Mouse (Mus musculus) Patski (cell line): ENCODE data around the gene Cmtm7. TPM values are rescaled to one million over a fixed set of nuclear protein-coding genes. Genes with fewer than 3 reads are reported as not detected.

ENCODE experiments used
- ATAC-seq: fragments of 100-300 bp; one replicate; pipeline ENCODE4 v1.8.0; 2021
- CTCF ChIA-PET: fragments of 350-600 bp; sonication (Branson Sonifier 250); formaldehyde crosslinking; loops from one replicate; lab custom pipeline; 2022; ENCODE audit warnings: inconsistent platforms; lab: Charles Lee
- POLR2A ChIA-PET: fragments of 350-600 bp; sonication (Branson Sonifier 250); formaldehyde crosslinking; loops from one replicate; lab custom pipeline; 2022; ENCODE audit warnings: antibody characterized with exemption, inconsistent platforms; lab: Charles Lee
- DNase-seq: peaks from one replicate; pipeline ENCODE4 v3.0.0-alpha.2; 2011; ENCODE audit warnings: low read depth, low spot score
- H3K27me3 ChIP-seq: fragments of 371-371 bp; one replicate; pipeline ENCODE4 v1.5.1; 2021
- CTCF ChIP-seq: fragments of 100-300 bp; IDR thresholded peaks from one replicate; pipeline ENCODE4 v1.5.1; 2021
- in situ Hi-C: fragments of 300-500 bp; cut with MboI; formaldehyde crosslinking; loops from 3 replicates; pipeline ENCODE4 v1.11.1; 2018; ENCODE audit warnings: low pct_unique_long_range_greater_than_20kb, mixed read lengths
- polyA plus RNA-seq: library from polyadenylated mRNA; unstranded; gene quantifications from one replicate; pipeline ENCODE4 v1.2.3, GENCODE M21; 2021

Cmtm7 gene
- polyA plus RNA-seq, 1 experiment from 2014 or later = 73.0 TPM

DNA sequence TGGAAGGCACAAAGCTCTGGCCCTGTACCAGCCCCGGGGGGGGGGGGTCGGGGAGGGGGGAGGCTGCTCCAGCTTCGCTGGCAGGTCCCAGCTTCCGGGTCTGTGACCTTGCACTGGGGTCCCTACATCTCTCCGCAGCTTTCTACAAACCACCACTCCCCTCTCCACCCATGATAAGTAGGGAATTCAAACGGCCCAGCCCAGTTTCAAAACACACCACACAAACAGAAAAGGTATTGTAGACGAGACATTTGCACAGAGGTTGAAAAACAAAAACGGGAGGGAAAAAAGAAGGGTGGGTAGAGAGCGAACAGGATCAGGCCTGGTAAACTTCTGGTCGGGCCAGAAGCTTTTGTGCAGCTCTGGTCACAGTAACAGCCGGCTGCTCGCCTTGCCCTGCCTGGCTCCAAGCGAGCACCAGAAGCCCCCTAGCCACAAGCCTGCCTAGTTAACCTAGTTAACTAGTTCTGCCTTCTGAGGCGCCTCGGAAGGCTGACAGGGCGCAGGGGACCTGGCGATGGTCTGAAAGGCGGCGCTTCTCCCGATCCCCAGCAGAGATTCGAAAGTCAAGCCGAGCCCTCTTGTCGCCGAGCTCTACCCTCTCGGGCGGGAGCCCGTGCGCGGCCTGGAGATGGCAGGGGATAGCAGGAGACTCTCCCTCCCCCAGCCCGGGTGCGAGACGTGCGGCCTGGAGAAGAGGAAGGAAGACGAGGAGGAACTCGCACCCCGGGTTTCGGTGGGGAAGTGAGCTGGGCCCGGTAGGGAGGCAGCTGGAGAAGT, 720 bp downstream of the Cmtm7 start:
- POLR2A ChIA-PET = interaction anchor here (0.7 to 1.7 kb wide), 3 partner anchors 14 to 60 kb away, joined by 3 to 8 read pairs (median 3); no protein-coding TSS in a partner anchor
- ATAC-seq (peak; percentile 29), DNase-seq (no peak)
- in situ Hi-C loops = no loop called here
- CTCF ChIA-PET = interaction anchor here (1.4 kb wide), 2 partner anchors 14 kb away, joined by 3 read pairs; no protein-coding TSS in a partner anchor
- TF ChIP-seq CTCF = no peak
- no peaks in the 10 kb centered on the region for H3K27me3 ChIP-seq

DNA sequence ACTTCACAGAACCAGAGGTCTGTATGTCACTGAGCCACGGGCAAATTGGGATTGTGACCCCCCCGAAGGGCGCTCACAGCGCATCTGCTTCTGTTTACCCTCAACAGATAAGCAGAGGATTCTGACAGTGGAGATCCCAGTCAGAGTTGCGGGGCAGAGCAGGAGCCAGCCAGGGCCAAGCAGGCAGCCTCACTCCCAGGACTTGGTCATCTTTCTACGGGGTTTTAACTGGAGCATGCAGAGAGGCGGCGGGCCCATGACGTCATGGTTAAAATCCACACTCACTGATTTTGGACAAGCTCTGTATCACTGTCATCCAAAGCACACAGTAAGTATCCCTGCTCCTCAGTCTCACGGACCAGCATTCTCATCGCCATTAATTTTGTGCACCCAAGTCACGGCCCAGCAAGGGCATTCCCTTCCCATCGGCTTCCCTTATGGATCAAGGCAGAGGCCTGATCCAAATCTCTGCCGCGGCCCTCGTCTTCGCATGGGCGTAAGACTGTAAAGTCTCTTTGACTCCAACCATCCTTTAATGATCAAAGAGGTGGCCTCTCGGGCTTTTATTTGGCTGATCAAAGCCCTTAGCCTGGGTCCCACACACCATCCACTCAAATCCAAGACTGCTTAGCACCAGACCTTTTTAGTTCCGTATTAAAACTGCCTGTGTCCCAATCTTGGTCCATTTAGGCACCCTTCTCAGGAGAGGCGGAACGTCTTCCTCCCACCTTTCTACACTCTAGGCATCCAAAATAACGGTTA, 1.5 kb downstream of the Cmtm7 start:
- no peaks in the 10 kb centered on the region for H3K27me3 ChIP-seq
- no peak for ATAC-seq
- POLR2A ChIA-PET = no interaction called here
- TF ChIP-seq CTCF = no peak
- CTCF ChIA-PET = interaction anchor here (1.4 kb wide), 2 partner anchors 13 to 14 kb away, joined by 3 read pairs; no protein-coding TSS in a partner anchor
- DNase-seq = no peak
- in situ Hi-C loops = no loop called here

DNA sequence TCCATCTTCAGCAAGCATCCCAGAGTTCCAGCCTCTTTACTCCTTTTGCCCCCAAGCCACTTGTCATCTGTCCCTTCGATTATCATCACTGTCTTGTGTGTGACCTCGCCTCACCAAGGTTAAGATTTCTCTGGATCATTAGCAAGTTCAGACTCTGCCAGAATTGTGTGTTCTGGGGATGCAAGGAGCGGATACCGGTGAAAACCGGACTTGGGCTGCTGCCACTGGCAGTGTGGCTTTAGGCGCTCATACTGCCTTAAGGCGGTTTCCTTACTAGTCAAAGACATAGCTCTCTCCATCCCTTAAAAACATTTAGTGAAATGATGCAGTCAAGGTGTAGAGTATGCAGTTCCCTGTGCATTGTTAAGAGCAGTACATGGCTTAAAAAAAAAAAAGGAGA, 2.8 kb downstream of the Cmtm7 start:
- no peak for TF ChIP-seq CTCF
- H3K27me3 ChIP-seq = no peaks in the 10 kb centered on the region
- ChIA-PET CTCF (no interaction called here), POLR2A (interaction anchor here (0.6 kb wide), 1 partner anchor 11 kb away, joined by 8 read pairs; no protein-coding TSS in a partner anchor)
- DNase-seq (no peak), ATAC-seq (no peak)
- in situ Hi-C loops = no loop called here

DNA sequence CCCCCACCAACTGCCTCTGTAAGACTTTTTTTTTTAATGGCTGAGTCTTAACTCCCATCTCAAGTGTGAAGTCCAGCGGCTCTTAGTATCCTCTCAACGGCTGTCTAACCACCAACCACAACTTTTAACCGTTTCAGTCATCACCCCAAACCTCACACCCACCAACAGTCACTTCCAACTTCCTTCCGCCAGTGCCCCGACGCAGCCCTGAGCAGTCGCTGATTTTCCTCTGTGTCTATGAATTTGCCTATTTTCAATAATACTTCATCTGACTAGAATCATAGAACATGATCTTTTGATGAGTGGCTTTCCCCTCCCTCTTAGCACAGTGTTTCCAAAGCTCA, 3.6 kb downstream of the Cmtm7 start:
- in situ Hi-C loops = no loop called here
- ChIA-PET CTCF (no interaction called here), POLR2A (interaction anchor here (0.6 kb wide), 1 partner anchor 11 kb away, joined by 8 read pairs; no protein-coding TSS in a partner anchor)
- DNase-seq = no peak
- ATAC-seq = no peak
- H3K27me3 ChIP-seq = no peaks in the 10 kb centered on the region
- TF ChIP-seq CTCF = no peak

DNA sequence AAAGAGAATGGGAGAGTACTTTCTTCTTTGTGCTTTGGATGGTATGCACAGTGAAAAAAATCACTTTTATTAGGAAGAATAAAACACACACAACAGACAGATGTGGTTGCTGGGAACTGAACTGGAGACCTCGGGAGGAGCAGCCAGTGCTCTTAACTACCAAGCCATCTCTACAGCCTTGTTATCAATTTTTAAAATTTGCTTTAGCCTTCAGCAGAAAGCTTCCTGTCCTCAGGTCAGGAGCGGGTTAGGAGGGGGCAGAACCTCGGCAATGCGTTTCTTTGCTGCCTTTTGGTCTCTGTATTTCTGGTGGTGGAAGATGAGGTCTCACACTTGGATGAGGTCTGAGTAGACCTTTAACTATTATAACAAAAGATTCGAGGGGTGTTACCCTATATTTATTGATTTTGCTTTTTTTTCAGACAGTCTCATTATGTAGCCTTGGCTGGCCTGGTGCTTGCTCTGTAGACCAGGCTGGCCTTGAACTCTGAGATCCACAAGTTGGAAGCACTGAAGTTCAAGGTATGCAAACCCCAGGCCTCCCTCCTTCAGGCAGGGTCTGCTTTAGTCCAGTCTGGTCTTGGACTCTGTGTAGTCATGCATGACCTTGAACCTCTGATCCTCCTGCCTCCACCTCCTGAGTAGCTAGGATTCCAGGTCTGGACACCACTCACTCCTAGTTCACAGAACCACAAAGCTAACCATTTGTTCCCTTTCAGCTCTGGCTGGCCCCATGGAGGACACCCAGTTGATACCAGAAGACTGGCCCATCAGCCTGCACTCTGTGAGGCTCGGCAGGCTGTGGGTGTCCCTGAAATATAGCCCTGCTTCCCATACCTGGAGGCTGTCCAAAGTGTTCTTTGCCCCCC, 4.2 kb downstream of the Cmtm7 start:
- TF ChIP-seq CTCF = no peak
- ChIA-PET POLR2A (no interaction called here), CTCF (no interaction called here)
- in situ Hi-C loops = no loop called here
- H3K27me3 ChIP-seq = no peaks in the 10 kb centered on the region
- no peak for ATAC-seq
- DNase-seq = no peak

DNA sequence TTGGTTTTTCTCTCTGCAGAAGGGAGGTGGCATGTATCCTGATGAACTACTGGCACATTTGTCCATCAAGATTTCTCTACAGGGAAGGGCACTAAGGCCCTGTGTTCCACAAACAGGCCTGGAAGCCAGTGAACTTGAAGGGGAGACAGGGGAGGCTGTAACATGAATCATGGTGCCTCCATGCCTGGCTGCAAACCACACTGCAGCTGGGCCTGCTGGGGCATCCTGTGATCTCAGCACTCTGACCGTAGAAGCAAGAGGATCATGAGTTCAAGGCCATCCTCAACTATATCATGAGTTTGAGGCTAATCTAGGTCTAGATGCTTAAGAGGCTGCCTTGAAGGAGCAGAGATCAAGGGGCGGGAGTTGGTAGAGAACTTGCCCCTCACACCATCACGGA, 5.3 kb downstream of the Cmtm7 start:
- DNase-seq = no peak
- POLR2A ChIA-PET = no interaction called here
- TF ChIP-seq CTCF = no peak
- in situ Hi-C loops = no loop called here
- CTCF ChIA-PET = no interaction called here
- no peaks in the 10 kb centered on the region for H3K27me3 ChIP-seq
- no peak for ATAC-seq

DNA sequence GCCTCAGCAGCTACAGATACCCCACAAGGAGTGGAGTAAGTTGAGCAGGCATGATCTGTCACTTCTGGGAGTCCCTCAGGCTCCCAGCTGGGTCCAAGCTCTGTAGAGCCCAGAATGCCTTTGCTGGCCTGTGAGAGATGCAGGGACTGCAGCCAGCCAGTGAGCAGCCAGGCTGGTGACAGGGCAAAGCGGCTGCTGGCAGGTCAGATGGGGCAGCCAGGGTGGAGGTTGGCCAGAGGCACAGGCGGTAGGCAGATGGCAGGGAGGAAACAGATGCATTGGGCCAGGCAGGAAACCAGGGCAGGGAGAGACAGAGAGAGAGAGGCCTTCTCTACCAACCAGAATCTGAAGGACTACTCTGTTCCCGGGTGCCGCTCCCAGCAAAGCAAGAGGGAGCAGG, 6.4 kb downstream of the Cmtm7 start:
- no peak for TF ChIP-seq CTCF
- CTCF ChIA-PET = interaction anchor here (1.5 kb wide), 1 partner anchor 23 kb away, joined by 5 read pairs; no protein-coding TSS in a partner anchor
- ATAC-seq = peak; percentile 49

DNA sequence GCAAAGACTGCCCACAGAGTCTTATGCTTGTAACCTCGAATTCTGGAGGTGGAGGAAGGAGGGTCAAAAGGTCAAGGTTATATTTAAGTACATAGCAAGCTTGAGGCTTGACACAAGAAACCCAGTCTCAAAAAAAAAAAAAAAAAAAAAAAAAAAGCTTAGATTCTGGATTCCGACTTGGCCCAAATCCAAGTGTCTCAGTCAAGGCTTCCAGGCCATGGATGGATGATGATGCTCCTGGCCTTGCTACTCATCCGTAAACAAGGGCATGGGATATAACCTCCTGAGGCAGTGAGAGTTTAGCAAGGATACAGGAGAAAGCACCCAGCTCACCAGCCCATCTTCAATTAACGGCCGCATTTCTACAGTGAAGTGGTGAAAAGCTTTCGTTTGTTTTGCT, 7.0 kb downstream of the Cmtm7 start:
- TF ChIP-seq CTCF = no peak
- H3K27me3 ChIP-seq = no peaks in the 10 kb centered on the region
- ChIA-PET POLR2A (interaction anchor here (1.0 kb wide), 1 partner anchor 10 kb away, joined by 8 read pairs; no protein-coding TSS in a partner anchor), CTCF (interaction anchor here (0.9 to 1.5 kb wide), 2 partner anchors 12 to 22 kb away, joined by 3 to 5 read pairs; no protein-coding TSS in a partner anchor)
- in situ Hi-C loops = no loop called here
- ATAC-seq = no peak
- DNase-seq = no peak

More for the DNA sequence above, 6.4 kb downstream of the Cmtm7 start:
- in situ Hi-C loops = no loop called here
- H3K27me3 ChIP-seq = no peaks in the 10 kb centered on the region
- DNase-seq = no peak
- POLR2A ChIA-PET = interaction anchor here (1.0 kb wide), 1 partner anchor 11 kb away, joined by 8 read pairs; no protein-coding TSS in a partner anchor

DNA sequence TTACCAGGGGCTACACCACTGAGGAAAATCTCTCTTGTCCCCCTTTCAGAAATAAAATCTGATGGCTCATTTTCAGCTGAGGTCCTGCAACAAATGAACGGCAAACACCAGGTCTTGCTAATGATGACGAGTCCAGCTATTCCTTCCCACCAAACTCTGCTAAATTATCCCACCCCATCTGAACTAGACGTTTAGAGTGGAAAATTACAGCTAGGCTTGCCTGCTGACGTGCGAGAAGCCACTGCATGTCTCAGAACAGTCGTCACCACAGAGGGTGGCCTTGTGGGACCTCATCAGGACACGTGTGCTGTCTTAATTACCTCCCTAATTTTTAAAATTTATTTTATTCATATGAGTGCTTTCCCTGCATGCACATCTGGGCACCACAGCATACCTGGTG, 10.1 kb downstream of the Cmtm7 start:
- DNase-seq = no peak
- ATAC-seq = no peak
- CTCF ChIA-PET = interaction anchor here (0.8 kb wide), 1 partner anchor 18 kb away, joined by 3 read pairs; no protein-coding TSS in a partner anchor
- no peak for TF ChIP-seq CTCF
- H3K27me3 ChIP-seq = no peaks in the 10 kb centered on the region
- in situ Hi-C loops = no loop called here
- POLR2A ChIA-PET = no interaction called here

DNA sequence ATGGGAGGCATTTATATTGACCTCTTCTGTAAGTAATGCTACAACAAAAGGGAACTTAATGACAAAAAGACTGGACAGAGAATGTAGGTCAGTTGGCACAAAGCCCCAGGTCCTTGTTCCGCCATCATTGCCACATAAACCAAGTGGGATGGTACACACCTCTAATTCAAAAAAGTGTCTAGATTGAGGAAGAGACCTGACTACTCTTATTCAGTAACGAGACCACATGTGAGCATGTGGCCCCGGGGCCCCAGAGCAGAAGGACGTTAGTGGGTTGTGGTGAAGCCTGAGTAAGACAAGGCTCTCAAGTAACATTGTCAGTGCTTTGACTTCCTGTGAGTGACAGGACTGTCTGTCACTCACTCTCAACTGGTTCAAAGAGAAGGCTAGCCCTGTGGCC, 11.4 kb downstream of the Cmtm7 start:
- CTCF ChIA-PET = no interaction called here
- in situ Hi-C loops = no loop called here
- DNase-seq (no peak), ATAC-seq (no peak)
- TF ChIP-seq CTCF = no peak
- POLR2A ChIA-PET = interaction anchor here (0.5 kb wide), 1 partner anchor 87 kb away, joined by 3 read pairs; no protein-coding TSS in a partner anchor
- no peaks in the 10 kb centered on the region for H3K27me3 ChIP-seq
